Mouse (Mus musculus): Measurements from ENCODE around the gene Ripor1.
"Not testable (repeated sequence)": the region's sequence is repeated elsewhere in the genome, so short reads cannot be mapped to it uniquely, and the experiment has no call there.

The Ripor1 gene

GRCm38 (mm10) chr8:105604804-105605381, at the start of gene Ripor1:
TSS of gene Ripor1 (plus strand) at chr8:105605255.
- peak; percentile 85 for DNase-seq (ENCODE audit: extremely low spot score, low spot score)

GRCm38 (mm10) chr8:105562863-105563262, 42.2 kb upstream of the Ripor1 start:
- no peak for DNase-seq (ENCODE audit: extremely low spot score, low spot score)

- DNase-seq (ENCODE audit: extremely low spot score, low spot score) = no peak
Measured at GRCm38 (mm10) chr8:105563871-105564270, 41.2 kb upstream of the Ripor1 start.

GRCm38 (mm10) chr8:105564573-105565229, 40.4 kb upstream of the Ripor1 start:
- not testable (repeated sequence) for DNase-seq (ENCODE audit: extremely low spot score, low spot score)

- DNase-seq (ENCODE audit: extremely low spot score, low spot score) = no peak
Measured at GRCm38 (mm10) chr8:105565401-105565881, 39.6 kb upstream of the Ripor1 start.

GRCm38 (mm10) chr8:105565952-105566702, 38.9 kb upstream of the Ripor1 start, which contains the start of gene Atp6v0d1:
TSS of gene Atp6v0d1 (minus strand) at chr8:105566047.
- DNase-seq (ENCODE audit: extremely low spot score, low spot score) = peak; percentile 99

GRCm38 (mm10) chr8:105566703-105567595, 38.1 kb upstream of the Ripor1 start:
- no peak for DNase-seq (ENCODE audit: extremely low spot score, low spot score)

- no peak for DNase-seq (ENCODE audit: extremely low spot score, low spot score)
Measured at GRCm38 (mm10) chr8:105571810-105572209, 33.2 kb upstream of the Ripor1 start.

GRCm38 (mm10) chr8:105573427-105573826, 31.6 kb upstream of the Ripor1 start:
- DNase-seq (ENCODE audit: extremely low spot score, low spot score) = no peak

- no peak for DNase-seq (ENCODE audit: extremely low spot score, low spot score)
Measured at GRCm38 (mm10) chr8:105574741-105575140, 30.3 kb upstream of the Ripor1 start.

- DNase-seq (ENCODE audit: extremely low spot score, low spot score) = no peak
Measured at GRCm38 (mm10) chr8:105575538-105575937, 29.5 kb upstream of the Ripor1 start.

- no peak for DNase-seq (ENCODE audit: extremely low spot score, low spot score)
Measured at GRCm38 (mm10) chr8:105579719-105580118, 25.3 kb upstream of the Ripor1 start.

- DNase-seq (ENCODE audit: extremely low spot score, low spot score) = no peak
Measured at GRCm38 (mm10) chr8:105592431-105592830, 12.6 kb upstream of the Ripor1 start.

- DNase-seq (ENCODE audit: extremely low spot score, low spot score) = peak; percentile 47
Measured at GRCm38 (mm10) chr8:105593859-105594258, 11.2 kb upstream of the Ripor1 start.

- DNase-seq (ENCODE audit: extremely low spot score, low spot score) = no peak
Measured at GRCm38 (mm10) chr8:105594451-105595242, 10.4 kb upstream of the Ripor1 start.

- peak; percentile 63 for DNase-seq (ENCODE audit: extremely low spot score, low spot score)
Measured at GRCm38 (mm10) chr8:105596362-105597034, 8.6 kb upstream of the Ripor1 start.

GRCm38 (mm10) chr8:105598777-105599176, 6.3 kb upstream of the Ripor1 start:
- no peak for DNase-seq (ENCODE audit: extremely low spot score, low spot score)

- no peak for DNase-seq (ENCODE audit: extremely low spot score, low spot score)
Measured at GRCm38 (mm10) chr8:105601301-105601700, 3.8 kb upstream of the Ripor1 start.

GRCm38 (mm10) chr8:105602540-105602939, 2.5 kb upstream of the Ripor1 start:
- not testable (repeated sequence) for DNase-seq (ENCODE audit: extremely low spot score, low spot score)
